Mouse (Mus musculus) heart, postnatal 0 days (tissue): Measurements from ENCODE around the gene Cfap126.
"Not testable (repeated sequence)": the region's sequence is repeated elsewhere in the genome, so short reads cannot be mapped to it uniquely, and the experiment has no call there.

Experiments
- CTCF ChIP-seq: IDR thresholded peaks from 2 replicates; pipeline ENCODE4 v1.5.1; 2016; ENCODE audit warnings: antibody characterized with exemption, control low read depth, low read depth
- EP300 ChIP-seq: IDR thresholded peaks from 2 replicates; pipeline ENCODE4 v1.6.1; 2016; ENCODE audit warnings: antibody characterized with exemption, low read depth

DNA sequence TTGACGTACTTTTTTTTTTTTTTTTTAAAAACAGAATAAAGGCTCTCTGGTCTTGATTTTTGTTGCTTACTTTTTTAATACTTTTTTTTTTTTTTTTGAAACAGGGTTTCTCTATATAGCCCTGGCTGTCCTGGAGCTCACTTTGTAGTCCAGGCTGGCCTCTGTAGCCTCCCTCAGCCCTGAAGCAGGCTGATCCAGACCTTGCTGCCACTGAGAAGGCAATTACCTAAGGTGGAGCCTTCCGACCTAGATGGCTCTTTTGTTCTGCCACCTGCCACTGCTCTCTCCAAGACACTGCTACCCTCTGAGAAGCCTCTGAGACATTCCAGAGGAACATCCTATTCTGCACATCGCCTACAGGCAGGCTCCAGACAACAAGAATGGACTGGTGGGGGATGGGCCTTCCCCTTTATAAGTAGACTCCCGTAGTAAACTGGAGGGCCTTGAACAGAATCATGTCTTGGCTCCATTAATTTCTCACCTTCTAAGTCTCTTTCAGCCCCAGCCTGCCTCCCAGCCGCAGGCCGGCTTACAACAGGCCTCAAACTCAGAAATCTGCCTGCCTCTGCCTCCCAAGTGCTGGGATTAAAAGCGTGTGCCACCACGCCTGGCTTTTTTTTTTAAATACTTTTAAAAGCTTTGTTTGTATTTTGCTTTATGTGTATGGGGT, 23.9 kb downstream of the Cfap126 start:
- not testable (repeated sequence) for TF ChIP-seq EP300, CTCF
